Mouse (Mus musculus) CH12.LX (cell line): Measurements from ENCODE around the gene Slc43a3. TPM values are rescaled to one million over a fixed set of nuclear protein-coding genes. Genes with fewer than 3 reads are reported as not detected.

Source experiments
- DNase-seq: peaks from one replicate; pipeline ENCODE4 v3.0.0-alpha.2; 2013; ENCODE audit errors: extremely low read depth
- H3K27ac ChIP-seq: 2 replicates; pipeline ENCODE4 v1.5.1; 2012; ENCODE audit warnings: low read depth, mild to moderate bottlenecking, control low read depth, moderate library complexity; ENCODE audit not compliant: insufficient read depth
- H3K27me3 ChIP-seq: replicated peaks from 2 replicates; pipeline ENCODE3; 2012; ENCODE audit warnings: inconsistent platforms
- H3K36me3 ChIP-seq, 2 experiments: replicated peaks in 1 of 2; 2 replicates each; pipeline versions ENCODE3 to v1.6.1; 2012; ENCODE audit warnings: inconsistent platforms in 1 of 2, low read length in 1 of 2, mild to moderate bottlenecking in 1 of 2, mixed read lengths in 1 of 2, moderate library complexity in 1 of 2; ENCODE audit not compliant: control insufficient read depth in 1 of 2, insufficient read depth in 1 of 2
- H3K4me1 ChIP-seq, 2 experiments: 2 replicates each; pipeline ENCODE4 v1.6.1; 2012; ENCODE audit warnings: inconsistent platforms in 1 of 2, moderate library complexity in 1 of 2; ENCODE audit not compliant: insufficient read depth in 2 of 2, control insufficient read depth in 1 of 2
- H3K4me2 ChIP-seq: 2 replicates; pipeline ENCODE4 v1.6.1; 2012; ENCODE audit warnings: low read depth, mild to moderate bottlenecking, control low read depth; ENCODE audit not compliant: poor library complexity, insufficient read depth, severe bottlenecking
- H3K4me3 ChIP-seq, 3 experiments: fragments of 150-350 bp in 1 of 3; sonication (generic) in 1 of 3; replicated peaks in 1 of 3; 2 replicates each; pipeline versions ENCODE3 to v1.5.1; 2011 to 2012; ENCODE audit warnings: low read depth in 2 of 3, low read length in 2 of 3, mild to moderate bottlenecking in 2 of 3, moderate library complexity in 2 of 3, control low read depth in 1 of 3, improper control_type of control experiment in 1 of 3, inconsistent platforms in 1 of 3, mixed read lengths in 1 of 3; ENCODE audit not compliant: poor library complexity in 1 of 3
- H3K79me2 ChIP-seq: replicated peaks from 2 replicates; pipeline ENCODE4 v1.6.1; 2012; ENCODE audit warnings: mild to moderate bottlenecking, moderate library complexity; ENCODE audit not compliant: control insufficient read depth, poor library complexity, insufficient read depth, severe bottlenecking; ENCODE audit errors: extremely low read depth
- H3K9ac ChIP-seq: 2 replicates; pipeline ENCODE4 v1.6.1; 2012; ENCODE audit warnings: low read depth, mild to moderate bottlenecking, control low read depth, moderate library complexity; ENCODE audit not compliant: insufficient read depth
- H3K9me3 ChIP-seq: replicated peaks from 2 replicates; pipeline ENCODE3; 2012; ENCODE audit warnings: low read length, inconsistent platforms, mixed read lengths
- CTCF ChIP-seq, 2 experiments: IDR thresholded peaks in 1 of 2; conservative IDR thresholded peaks in 1 of 2; 2 replicates each; pipeline ENCODE4 v1.5.1; 2011 to 2012; ENCODE audit warnings: low read depth in 2 of 2, low read length in 2 of 2, improper control_type of control experiment in 1 of 2, inconsistent platforms in 1 of 2, mild to moderate bottlenecking in 1 of 2, moderate library complexity in 1 of 2
- ELF1 ChIP-seq: IDR thresholded peaks from 2 replicates; pipeline ENCODE4 v1.6.1; 2014; ENCODE audit warnings: low read depth, mild to moderate bottlenecking, inconsistent platforms, low read length, improper control_type of control experiment
- EP300 ChIP-seq: IDR thresholded peaks from 2 replicates; pipeline ENCODE4 v1.6.1; 2011; ENCODE audit warnings: low read length, improper control_type of control experiment
- HCFC1 ChIP-seq: IDR thresholded peaks from 2 replicates; pipeline ENCODE4 v1.6.1; 2012; ENCODE audit warnings: low read depth, mild to moderate bottlenecking, inconsistent platforms, low read length, improper control_type of control experiment
- IRF4 ChIP-seq: IDR thresholded peaks from 2 replicates; pipeline ENCODE4 v1.6.1; 2014; ENCODE audit warnings: low read depth, mild to moderate bottlenecking, inconsistent platforms, low read length, improper control_type of control experiment
- JUND ChIP-seq: conservative IDR thresholded peaks from 2 replicates; pipeline ENCODE4 v1.6.1; 2011; ENCODE audit warnings: low read depth, low read length, improper control_type of control experiment
- MAFK ChIP-seq: IDR thresholded peaks from 2 replicates; pipeline ENCODE4 v1.6.1; 2011; ENCODE audit warnings: low read length, improper control_type of control experiment; ENCODE audit not compliant: insufficient replicate concordance
- MAX ChIP-seq: IDR thresholded peaks from 2 replicates; pipeline ENCODE4 v1.6.1; 2011; ENCODE audit warnings: low read length, improper control_type of control experiment
- MEF2A ChIP-seq: IDR thresholded peaks from 2 replicates; pipeline ENCODE4 v1.6.1; 2014; ENCODE audit warnings: low read depth, mild to moderate bottlenecking, inconsistent platforms, low read length, improper control_type of control experiment, borderline replicate concordance
- MYC ChIP-seq: IDR thresholded peaks from 2 replicates; pipeline ENCODE4 v1.6.1; 2011; ENCODE audit warnings: low read depth, mild to moderate bottlenecking, improper control_type of control experiment, low read length
- NELFE ChIP-seq: IDR thresholded peaks from 2 replicates; pipeline ENCODE4 v1.6.1; 2011; ENCODE audit warnings: low read depth, low read length, improper control_type of control experiment
- PAX5 ChIP-seq: IDR thresholded peaks from 2 replicates; pipeline ENCODE4 v1.6.1; 2012; ENCODE audit warnings: low read length, inconsistent platforms, mixed read lengths
- POLR2A ChIP-seq: IDR thresholded peaks from 2 replicates; pipeline ENCODE4 v1.6.1; 2011; ENCODE audit warnings: low read depth, mild to moderate bottlenecking, improper control_type of control experiment, low read length
- RAD21 ChIP-seq: IDR thresholded peaks from 2 replicates; pipeline ENCODE4 v1.6.1; 2011; ENCODE audit warnings: low read depth, mild to moderate bottlenecking, low read length, improper control_type of control experiment, moderate library complexity
- RCOR1 ChIP-seq: conservative IDR thresholded peaks from 2 replicates; pipeline ENCODE4 v1.6.1; 2012; ENCODE audit warnings: low read depth, mild to moderate bottlenecking, inconsistent platforms, low read length, improper control_type of control experiment
- SMC3 ChIP-seq: IDR thresholded peaks from 2 replicates; pipeline ENCODE4 v1.6.1; 2011; ENCODE audit warnings: low read depth, low read length, improper control_type of control experiment
- USF2 ChIP-seq: conservative IDR thresholded peaks from 2 replicates; pipeline ENCODE4 v1.6.1; 2011; ENCODE audit warnings: low read depth, low read length, improper control_type of control experiment
- ZC3H11A ChIP-seq: IDR thresholded peaks from 2 replicates; pipeline ENCODE4 v1.6.1; 2012; ENCODE audit warnings: low read depth, mild to moderate bottlenecking, inconsistent platforms, low read length, improper control_type of control experiment
- dilution Hi-C: fragments of 300-500 bp; cut with MboI; formaldehyde crosslinking; loops from 2 replicates; pipeline ENCODE4 v1.14.3; 2020; ENCODE audit warnings: low sequenced_read_pairs; ENCODE audit not compliant: extremely low pct_unique_long_range_greater_than_20kb, extremely low pct_ligation_motif_present
- in situ Hi-C: fragments of 300-500 bp; cut with MboI; formaldehyde crosslinking; loops from 3 replicates; pipeline ENCODE4 v1.14.3; 2019; ENCODE audit warnings: low sequenced_read_pairs, low pct_ligation_motif_present, low pct_unique_long_range_greater_than_20kb, mixed read lengths
- polyA plus RNA-seq: library from polyadenylated mRNA; unstranded; fragments of >175 nt; gene quantifications from 2 replicates; pipeline ENCODE4 v1.2.1, GENCODE M21; 2012; ENCODE audit warnings: low read depth; ENCODE audit not compliant: insufficient read length
- total RNA-seq, 2 experiments: library from RNA; depleted of rRNA; stranded (reverse); fragments of 300-350 nt in 1 of 2; fragments of >200 nt in 1 of 2; gene quantifications; 2 replicates each; pipeline ENCODE4 v1.2.3; 2012 to 2014

The Slc43a3 gene
- total and polyA plus RNA-seq, 3 experiments = 136 to 174 (median 163) TPM

DNA sequence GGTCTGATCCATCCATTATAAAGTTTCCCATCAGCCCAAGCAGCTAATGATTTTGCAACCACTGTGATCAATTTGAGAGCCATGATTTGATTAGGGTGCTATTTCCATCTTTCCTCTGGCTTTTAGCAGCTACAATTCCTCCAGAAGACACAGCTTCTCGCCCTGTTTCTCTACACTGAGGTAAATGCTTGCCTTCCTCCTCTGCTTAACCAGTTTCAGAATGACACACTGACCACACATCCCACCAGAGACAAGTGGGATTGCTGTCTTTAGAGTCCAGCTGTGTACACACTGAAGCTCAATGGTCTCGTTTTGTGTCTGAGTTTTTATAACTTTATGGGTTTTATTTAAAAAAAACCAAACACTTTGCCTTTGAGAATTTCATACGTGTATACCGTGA, 16.3 kb downstream of the Slc43a3 start (continued):
- TF ChIP-seq RCOR1 = no peak; the same call in 1 of the 2 replicates
- TF ChIP-seq USF2 = no peak
- 0 out of 2 replicates have a peak, but pooled peaks have one; percentile 23 for TF ChIP-seq MAFK
- TF ChIP-seq PAX5 = no peak
- TF ChIP-seq JUND = peak; percentile 81
- TF ChIP-seq POLR2A = no peak

DNA sequence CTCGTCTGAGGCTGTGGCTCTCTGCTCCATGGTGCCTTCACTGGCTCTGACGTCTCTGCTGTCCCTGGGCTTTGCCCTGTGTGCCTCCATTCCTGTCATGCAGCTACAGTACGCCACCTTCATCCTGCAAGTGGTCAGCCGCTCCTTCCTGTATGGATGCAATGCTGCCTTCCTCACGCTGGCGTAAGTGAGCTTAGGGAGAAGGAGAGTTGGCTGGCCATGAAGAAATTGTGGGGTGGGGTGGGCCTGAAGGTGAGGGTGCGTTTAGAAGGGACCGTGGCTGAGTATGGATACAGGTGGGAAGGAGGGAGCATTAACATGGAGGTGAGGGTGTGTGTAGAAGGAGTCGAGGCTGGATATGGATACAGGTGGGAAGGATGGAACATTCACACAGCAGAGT, 19.1 kb downstream of the Slc43a3 start:
- in situ Hi-C loops = no loop called here
- Histone ChIP-seq H3K27ac (no peak overlapping the region), H3K27me3 (no peaks in the 10 kb centered on the region), H3K4me3 (no peak overlapping the region), H3K9me3 (peaks cover 3% of the 10 kb centered on the region), H3K79me2 (no peaks in the 10 kb centered on the region; the same call in 1 of the 2 replicates), H3K4me1 (peaks cover 15 to 87% of the 10 kb centered on the region in 2 experiments), H3K4me2 (no peak overlapping the region), H3K9ac (no peak overlapping the region), H3K36me3 (peaks cover 74 to 94% of the 10 kb centered on the region in 2 experiments)
- dilution Hi-C loops = no loop called here
- DNase-seq = no peak
- TF ChIP-seq RAD21 = no peak
- TF ChIP-seq NELFE = no peak
- TF ChIP-seq POLR2A = no peak
- TF ChIP-seq MAX = no peak
- no peak for TF ChIP-seq CTCF (conservative IDR thresholded peaks at IDR 0.05 in 1 of 2, IDR thresholded peaks at IDR 0.05 in 1 of 2; ENCODE audit: low read depth in 2 of 2, low read length in 2 of 2)
- no peak for TF ChIP-seq EP300

- Histone ChIP-seq H3K27ac (no peak overlapping the region), H3K36me3 (peaks cover 66 to 88% of the 10 kb centered on the region in 2 experiments), H3K9me3 (peaks cover 3% of the 10 kb centered on the region), H3K9ac (no peak overlapping the region), H3K27me3 (no peaks in the 10 kb centered on the region), H3K4me1 (peaks cover 18 to 87% of the 10 kb centered on the region in 2 experiments), H3K4me3 (no peak overlapping the region), H3K79me2 (no peaks in the 10 kb centered on the region; the same call in 1 of the 2 replicates), H3K4me2 (no peak overlapping the region)
- dilution Hi-C loops = no loop called here
- in situ Hi-C loops = no loop called here
- peak; percentile 83 for DNase-seq
- TF ChIP-seq HCFC1 (no peak), ZC3H11A (peak; percentile 59; the same call in 1 of the 2 replicates), RAD21 (peak; percentile 97), ELF1 (no peak), EP300 (peak; percentile 46), MYC (0 out of 2 replicates have a peak, but pooled peaks have one; percentile 45), CTCF (conservative IDR thresholded peaks at IDR 0.05 in 1 of 2, IDR thresholded peaks at IDR 0.05 in 1 of 2; ENCODE audit: low read depth in 2 of 2, low read length in 2 of 2) (peak; percentile 88 to 96), MEF2A (peak; percentile 51; the same call in 1 of the 2 replicates), IRF4 (peak; percentile 78), SMC3 (peak; percentile 98)
Observed at GRCm38 (mm10) chr2:84956274-84956673, 19.9 kb downstream of the Slc43a3 start.
